Mouse (Mus musculus) intestine, embryonic 16.5 days (tissue): ENCODE results near the gene Ndn. TPM values are rescaled to one million over a fixed set of nuclear protein-coding genes. Genes with fewer than 3 reads are reported as not detected.

ENCODE experiments used
- polyA plus RNA-seq: library from polyadenylated mRNA; unstranded; fragments of >200 nt; fragmentation: Nextera tagmentation; extraction: Ambion mirVana; gene quantifications from 2 replicates; pipeline ENCODE4 v1.2.1, GENCODE M21; 2015

Gene Ndn
- polyA plus RNA-seq, 1 experiment from 2014 or later: 52.0 TPM

Other genes starting within 250 kb of the Ndn start
- 0.50 and 0.59 TPM in 2 replicates for gene Magel2, start 30.4 kb downstream of the Ndn start, polyA plus RNA-seq
- gene Mkrn3, start 73.6 kb downstream of the Ndn start, polyA plus RNA-seq: 2.9 and 3.1 TPM in 2 replicates
- 14.0 and 15.5 TPM in 2 replicates for gene Peg12, start 117.9 kb downstream of the Ndn start, polyA plus RNA-seq